Mouse (Mus musculus) right cerebral cortex, postnatal 14 days (tissue): ENCODE measurements around the gene Sik2.

Experiments used
- DNase-seq: peaks from one replicate; pipeline ENCODE4 v3.0.0; 2022

The Sik2 gene

DNA sequence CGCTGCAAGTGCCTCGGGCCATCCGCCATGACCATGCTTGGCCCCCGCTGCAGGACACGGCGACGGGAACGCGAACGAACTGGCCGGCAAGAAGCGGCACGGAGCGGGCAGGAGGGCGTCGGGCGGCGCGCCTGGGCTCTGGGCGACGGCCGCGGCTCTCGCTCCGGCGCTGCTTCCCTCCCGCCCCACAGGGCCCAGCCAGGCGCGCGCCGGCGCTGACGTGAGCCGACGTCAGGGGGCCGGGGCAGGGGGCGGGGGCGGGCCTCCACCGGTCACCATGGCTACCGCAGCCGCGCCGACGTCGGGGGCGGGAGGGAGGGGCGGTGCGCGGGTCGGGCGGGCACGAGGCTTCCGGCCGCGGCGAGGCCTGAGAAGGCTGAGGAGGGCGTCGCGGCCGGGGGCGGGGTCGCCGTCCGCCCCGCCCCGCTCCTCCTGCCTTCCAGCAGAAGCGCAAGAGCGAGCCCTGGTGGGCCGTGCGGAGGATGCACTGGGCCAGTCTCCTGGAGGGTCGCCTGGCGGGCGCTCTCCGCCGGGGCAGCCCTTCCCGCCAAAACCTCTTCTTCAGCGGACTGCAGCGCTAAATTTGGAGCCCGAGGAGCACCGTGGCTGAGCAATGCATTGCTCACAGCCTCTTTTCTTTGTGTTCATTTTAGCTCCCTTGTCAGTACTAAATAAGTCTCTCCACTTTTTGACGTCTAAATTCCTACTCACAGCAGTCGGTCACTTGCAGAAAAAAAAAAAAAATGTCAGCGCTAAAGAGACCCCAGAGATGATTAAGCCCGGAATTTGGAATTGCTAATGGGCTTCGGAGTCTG is at the start of gene Sik2:
Sik2 (minus strand) TSS at position 233 of the 815 bp plus-strand sequence.
- DNase-seq = peak; percentile 87

DNA sequence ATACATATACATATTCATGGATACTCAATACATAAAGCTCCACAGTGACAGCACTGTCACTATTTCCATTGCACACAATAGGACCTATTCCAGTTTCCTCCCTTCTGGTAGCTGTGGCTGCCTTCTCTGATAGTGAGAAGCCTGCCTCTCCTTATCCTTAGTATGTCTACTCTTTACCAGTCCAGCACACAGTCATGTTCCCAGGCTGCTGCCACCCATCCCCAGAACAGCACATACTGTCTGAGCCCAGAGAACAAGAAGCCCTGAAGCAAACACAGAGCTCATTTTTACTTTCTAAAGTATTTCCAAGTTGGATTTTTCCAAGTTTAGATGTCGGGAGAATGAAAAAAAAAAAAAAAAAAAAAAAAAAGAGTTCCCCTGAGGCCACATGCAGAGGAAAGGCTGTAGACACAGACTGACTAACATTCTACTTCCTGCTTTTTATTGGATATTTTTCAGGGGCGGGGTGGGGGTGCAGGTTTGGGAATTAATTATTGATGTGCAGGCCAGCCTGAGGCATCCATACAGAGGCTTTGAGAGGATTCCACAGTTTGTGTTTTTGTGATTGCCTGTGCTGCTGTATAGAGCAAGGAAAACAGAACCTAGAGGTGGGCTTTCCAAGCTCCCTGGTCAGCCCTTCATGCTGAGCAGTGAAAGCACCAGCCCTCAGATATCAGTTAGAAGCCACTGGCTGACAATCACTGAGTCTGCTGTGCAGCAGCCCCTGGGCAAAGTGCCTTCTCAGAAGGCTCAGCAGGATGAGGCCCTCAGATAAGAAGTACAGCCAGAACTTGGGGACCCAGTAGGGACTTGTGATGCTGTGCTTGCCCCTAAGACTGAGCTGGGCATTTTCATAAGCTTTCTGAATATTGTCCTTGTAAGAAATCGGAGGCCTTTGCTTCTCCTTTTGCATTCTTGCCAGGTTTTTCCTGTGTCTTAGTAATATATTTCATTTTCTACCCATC is 47.8 kb upstream of the Sik2 start:
- DNase-seq = no peak

DNA sequence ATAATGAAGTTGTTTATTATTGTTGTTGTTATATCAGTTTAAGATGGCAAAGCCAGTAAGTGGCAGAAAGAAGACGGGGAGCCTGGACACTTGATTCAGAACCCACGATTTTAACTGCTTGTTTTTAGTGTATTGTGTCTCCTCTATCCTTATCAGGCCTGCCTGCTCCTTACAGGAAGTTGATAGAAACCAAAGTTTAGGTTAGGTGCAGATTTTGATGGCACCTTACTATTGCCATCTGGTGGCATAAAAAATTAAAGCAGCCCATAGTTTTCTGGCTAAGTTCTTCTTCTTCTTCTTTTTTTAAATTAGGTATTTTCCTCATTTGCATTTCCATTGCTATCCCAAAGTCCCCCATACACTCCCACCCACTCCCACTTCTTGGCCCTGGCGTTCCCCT is 43.3 kb upstream of the Sik2 start:
- no peak for DNase-seq

GRCm38 (mm10) chr9:51042136-51042535 is 33.3 kb upstream of the Sik2 start:
- no peak for DNase-seq

DNA sequence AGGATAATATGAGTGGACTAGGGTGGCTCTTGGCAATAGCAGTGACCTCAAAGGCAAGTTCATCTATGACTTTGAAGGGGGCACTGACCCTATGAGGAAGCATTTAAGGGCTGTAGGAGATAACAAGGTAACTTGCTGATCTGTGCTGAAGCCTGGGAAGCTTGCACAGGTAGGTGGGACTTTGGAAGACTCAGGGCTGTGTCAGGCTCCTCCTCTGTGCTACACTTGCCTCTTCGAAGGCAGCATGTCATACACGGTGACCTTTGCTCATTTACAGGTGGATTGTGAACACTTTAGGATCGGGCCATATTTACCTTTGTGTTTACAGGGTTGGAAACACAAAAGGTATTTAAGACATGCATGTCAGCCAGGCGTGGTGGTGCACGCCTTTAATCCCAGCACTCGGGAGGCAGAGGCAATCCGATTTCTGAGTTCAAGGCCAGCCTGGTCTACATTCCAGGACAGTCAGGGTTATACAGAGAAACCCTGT is 32.7 kb upstream of the Sik2 start:
- no peak for DNase-seq

DNA sequence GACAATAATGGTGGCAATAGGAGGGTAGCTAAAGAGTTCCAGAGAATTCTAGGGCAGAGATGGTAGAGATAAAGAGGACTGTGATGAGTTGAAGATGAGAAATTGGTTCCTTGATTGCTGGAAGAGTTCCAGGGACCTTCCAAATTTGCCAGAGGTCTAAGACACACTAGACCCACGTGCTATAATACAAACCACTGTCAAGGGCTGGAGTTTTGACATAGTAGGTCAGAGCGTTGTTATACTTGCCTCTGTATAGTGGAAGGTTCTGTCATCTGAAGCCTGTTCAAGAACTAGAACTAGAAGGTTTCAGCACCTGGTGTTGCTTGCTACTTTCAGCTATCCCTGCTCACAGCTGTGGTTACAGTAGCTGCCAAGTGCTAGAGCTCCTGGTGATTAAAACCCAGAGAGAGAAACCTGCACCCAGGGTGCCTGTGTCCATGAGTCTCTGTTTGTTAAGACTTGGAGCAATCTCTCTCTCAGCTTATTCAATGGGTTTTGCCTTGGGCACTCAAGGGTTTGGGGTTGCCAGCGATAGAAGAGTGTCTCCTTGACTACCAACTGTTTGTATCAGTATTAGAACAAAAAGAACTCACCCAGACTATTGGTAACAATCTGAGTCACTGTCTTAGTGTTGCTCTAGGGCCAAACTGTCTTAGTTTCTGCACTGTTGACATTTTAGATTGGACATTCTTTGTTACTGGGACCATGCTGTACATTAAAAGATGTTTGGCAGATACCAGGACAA is 24.1 kb upstream of the Sik2 start:
- no peak for DNase-seq

DNA sequence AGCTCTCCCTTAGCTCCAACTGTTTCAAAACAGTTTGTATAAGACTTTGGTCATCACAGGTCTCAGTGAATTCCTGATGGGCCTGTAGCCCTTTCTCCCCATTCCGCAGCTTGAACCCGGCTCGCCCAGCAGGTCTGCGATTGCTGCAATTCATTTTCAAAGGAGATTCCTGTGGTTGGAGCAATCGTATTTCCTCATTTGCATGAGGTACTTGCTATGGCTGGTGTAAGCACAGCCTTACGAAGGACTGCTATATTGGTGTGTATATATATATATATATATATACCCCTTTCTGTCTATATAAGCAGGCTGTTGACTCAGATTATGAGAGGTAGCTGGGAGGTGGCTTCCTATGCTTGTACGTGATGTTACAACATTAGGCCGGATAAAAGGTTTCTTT is 23.4 kb upstream of the Sik2 start:
- DNase-seq = no peak

GRCm38 (mm10) chr9:51031603-51032002 is 22.7 kb upstream of the Sik2 start:
- no peak for DNase-seq

GRCm38 (mm10) chr9:51030147-51030546 is 21.3 kb upstream of the Sik2 start:
- DNase-seq = no peak

DNA sequence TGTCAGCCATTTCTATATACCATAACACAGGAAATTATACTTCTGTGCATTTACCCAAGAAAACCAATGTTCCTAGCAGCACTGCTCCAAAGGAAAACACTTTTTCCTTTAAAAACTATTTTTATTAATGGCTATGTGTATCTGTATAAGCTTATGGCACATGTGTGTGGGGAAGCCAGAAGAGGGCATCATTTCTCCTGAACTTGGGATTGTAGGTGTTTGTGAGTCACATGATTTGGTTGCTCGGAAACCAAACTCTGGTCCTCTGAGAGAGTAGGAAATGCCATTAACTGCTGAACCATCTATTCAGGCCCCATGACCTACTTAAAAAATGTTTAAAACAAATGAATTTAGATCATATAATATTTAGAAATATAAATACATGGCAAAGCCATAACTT is 18.1 kb upstream of the Sik2 start:
- DNase-seq = no peak

DNA sequence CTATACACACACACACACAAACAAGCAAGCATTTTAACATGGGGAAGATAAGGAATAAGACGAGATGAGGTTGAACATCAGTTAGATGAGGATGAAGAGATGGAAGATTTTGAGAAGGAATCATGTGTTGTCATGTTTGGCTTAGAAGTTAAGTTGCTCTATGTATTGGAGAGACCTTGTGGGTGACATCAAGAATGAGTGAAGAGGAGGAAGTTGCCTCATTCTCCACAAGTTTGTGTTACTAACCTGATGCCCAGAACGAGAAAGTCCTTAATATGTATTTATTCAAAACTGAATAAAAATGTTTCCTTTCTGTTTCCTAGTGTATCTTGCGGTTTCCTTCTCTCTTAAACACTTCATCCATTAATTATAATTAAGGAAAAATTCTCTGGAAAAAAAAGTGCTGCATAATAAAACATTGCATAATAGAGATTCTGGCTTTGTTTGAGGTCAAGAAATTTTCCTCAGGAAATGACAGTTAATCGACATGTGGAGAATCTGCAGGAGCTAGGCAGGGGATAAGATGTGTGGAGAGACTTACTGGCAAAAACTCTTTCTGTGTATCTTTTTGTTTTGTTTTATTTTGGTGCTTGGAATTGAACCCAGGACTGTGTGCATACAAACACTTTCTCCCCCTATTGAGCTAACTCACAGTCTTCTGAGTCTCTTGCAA is 12.4 kb upstream of the Sik2 start:
- no peak for DNase-seq

DNA sequence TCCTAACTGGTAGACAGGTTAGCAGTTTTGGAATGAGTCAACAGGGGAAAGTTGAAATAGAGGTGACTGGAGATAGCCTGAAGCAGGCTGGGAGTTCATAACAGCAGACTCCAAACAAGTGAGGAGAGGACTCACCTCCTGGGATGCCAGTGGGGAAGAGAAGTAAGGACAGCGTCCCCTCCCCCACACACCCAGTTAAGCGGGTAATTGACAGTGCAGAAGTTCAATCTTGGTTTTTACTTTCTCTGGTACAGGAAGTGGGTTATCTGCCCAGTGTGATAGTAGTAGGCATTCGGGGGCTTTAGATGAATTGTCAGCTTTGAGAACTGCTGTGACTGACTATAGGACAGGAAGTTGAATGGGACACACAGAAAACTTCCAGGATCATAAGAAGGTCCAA is 11.5 kb upstream of the Sik2 start:
- no peak for DNase-seq

- no peak for DNase-seq
Measured at GRCm38 (mm10) chr9:51019670-51020069, 10.8 kb upstream of the Sik2 start.

GRCm38 (mm10) chr9:51015732-51016131 is 6.9 kb upstream of the Sik2 start:
- DNase-seq = no peak

DNA sequence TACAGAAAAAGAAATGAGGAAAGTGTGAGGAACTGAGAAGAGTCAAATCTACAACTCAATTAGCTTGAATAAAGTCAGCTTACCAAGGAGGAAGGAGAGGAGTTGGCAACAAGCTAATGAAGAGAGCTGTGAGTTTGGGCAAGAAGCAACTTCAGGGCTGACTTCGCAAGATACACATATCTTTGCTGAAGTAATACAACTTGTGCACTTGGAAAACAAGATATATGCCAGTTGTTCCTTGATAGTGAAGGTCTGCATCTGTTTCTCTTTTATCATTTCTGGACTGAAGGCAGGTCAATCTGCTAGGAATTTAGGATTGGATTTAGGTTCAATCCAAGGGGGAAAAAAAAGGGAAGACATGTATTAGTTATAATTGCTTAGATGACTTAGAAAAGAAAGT is 4.8 kb upstream of the Sik2 start:
- DNase-seq = no peak

GRCm38 (mm10) chr9:51009656-51009950 is 730 bp upstream of the Sik2 start:
- no peak for DNase-seq

DNA sequence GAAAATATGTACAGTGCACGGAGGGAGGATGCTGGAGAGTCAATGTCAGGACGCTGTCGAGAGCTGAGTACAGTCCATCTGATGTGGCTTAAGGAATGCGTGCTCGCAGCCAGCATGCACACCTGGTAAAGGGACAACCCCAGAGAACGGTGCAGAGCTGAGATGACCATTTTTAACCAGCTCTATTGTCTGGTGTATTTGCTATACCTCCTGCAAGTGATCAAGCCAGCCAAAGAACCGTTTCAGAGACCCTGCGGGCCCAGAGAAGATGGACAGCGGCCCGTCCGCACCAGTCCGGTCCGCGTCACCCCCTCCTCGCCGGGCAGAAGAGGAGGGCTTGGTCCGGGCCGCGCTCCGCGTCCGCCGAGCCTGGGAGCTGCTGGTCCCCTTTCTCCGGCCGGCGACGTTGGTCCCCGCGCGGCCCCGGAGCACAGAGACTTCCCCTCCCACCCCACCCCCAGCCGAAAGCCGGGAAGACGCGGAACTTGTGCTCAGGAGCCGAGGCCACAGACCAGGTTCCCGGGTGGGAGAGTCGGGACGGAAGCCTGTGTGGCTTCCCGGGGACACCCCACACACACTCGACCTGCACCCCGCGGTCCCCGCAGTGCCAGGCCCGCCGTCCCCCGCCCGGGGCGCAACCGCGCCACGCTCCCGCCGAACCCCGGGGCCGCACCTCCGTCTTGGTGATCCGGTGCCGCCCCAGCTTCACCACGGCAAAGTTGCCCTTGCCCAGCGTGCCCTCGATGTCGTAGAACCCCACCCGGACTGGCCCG is 619 bp downstream of the Sik2 start:
- peak; percentile 8 for DNase-seq

GRCm38 (mm10) chr9:51007726-51008067 is 1.2 kb downstream of the Sik2 start:
- no peak for DNase-seq

- DNase-seq = peak; percentile 53
Measured at GRCm38 (mm10) chr9:51006846-51007245, 2.0 kb downstream of the Sik2 start.

- DNase-seq = no peak
Measured at GRCm38 (mm10) chr9:51004062-51004461, 4.8 kb downstream of the Sik2 start.

- DNase-seq = no peak
Measured at GRCm38 (mm10) chr9:50986677-50987076, 22.2 kb downstream of the Sik2 start.

DNA sequence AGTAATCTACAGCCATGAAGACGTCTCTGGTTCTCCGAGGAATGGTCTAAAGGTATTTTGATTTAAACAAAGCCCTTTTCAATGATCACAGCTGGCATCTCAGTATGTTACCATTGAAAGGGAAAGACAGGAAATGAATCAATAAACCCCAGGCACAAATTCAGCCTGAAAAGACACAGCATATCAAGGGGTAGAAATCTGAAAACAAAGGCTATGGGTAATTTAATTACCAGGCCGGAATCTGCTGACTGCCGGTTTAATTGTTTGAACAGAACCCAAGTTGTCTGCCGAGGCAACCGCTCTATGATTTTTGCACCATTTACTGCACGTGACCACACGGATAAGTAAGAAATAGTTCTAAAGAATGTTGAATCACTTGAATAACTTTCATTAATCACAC is 22.8 kb downstream of the Sik2 start:
- DNase-seq = no peak
